Mouse (Mus musculus) thymus, postnatal 36 days (tissue): ENCODE results near the gene Rbfox1.

Source experiments
- DNase-seq, 2 experiments: peaks; one replicate each; pipeline ENCODE4 v3.0.0; 2022; ENCODE audit warnings: mixed read lengths in 2 of 2

Gene Rbfox1

GRCm38 (mm10) chr16:7446791-7447290 is 1561.7 kb downstream of the Rbfox1 start:
- DNase-seq, result no peak

- DNase-seq, result no peak
These were observed 1562.8 kb downstream of the Rbfox1 start for GRCm38 (mm10) chr16:7447718-7448649.

- no peak for DNase-seq
These were observed 1566.0 kb downstream of the Rbfox1 start for GRCm38 (mm10) chr16:7451193-7451592.

GRCm38 (mm10) chr16:7457571-7457970 is 1572.4 kb downstream of the Rbfox1 start:
- DNase-seq, result no peak
